Mouse (Mus musculus) ES-Bruce4 (cell line): ENCODE measurements around the gene Padi1.

Experiments used
- CTCF ChIP-seq: IDR thresholded peaks from one replicate; pipeline ENCODE4 v1.8.1; 2011; ENCODE audit warnings: low read depth, low read length
- POLR2A ChIP-seq: IDR thresholded peaks from one replicate; pipeline ENCODE4 v1.8.1; 2011; ENCODE audit warnings: low read length; ENCODE audit not compliant: insufficient read depth

GRCm38 (mm10) chr4:140785217-140785616 is 60.4 kb downstream of the Padi1 start:
- TF ChIP-seq POLR2A (no peak), CTCF (no peak)
